Mouse (Mus musculus) neural tube, embryonic 12.5 days (tissue): Measurements from ENCODE around the gene Irgq. TPM values are rescaled to one million over a fixed set of nuclear protein-coding genes. Genes with fewer than 3 reads are reported as not detected.

Source experiments
- ATAC-seq: fragments of 200-750 bp; cut with Nextera tagmentation; 2 replicates; pipeline ENCODE4 v1.8.0; 2017; ENCODE audit warnings: low read depth, mild to moderate bottlenecking, moderate TSS enrichment, moderate library complexity; ENCODE audit not compliant: low FRiP score
- H3K27ac ChIP-seq: fragments of 300-500 bp; sonication (generic); 2 replicates; pipeline ENCODE4 v1.5.1; 2016
- H3K27me3 ChIP-seq: fragments of 300-500 bp; sonication (generic); replicated peaks from 2 replicates; pipeline ENCODE4 v1.6.1; 2016; ENCODE audit warnings: mild to moderate bottlenecking
- H3K36me3 ChIP-seq: fragments of 300-500 bp; sonication (generic); 2 replicates; pipeline ENCODE4 v1.6.1; 2016; ENCODE audit warnings: mild to moderate bottlenecking
- H3K4me1 ChIP-seq: fragments of 300-500 bp; sonication (generic); 2 replicates; pipeline ENCODE4 v1.6.1; 2016
- H3K4me2 ChIP-seq: fragments of 300-500 bp; sonication (generic); replicated peaks from 2 replicates; pipeline ENCODE4 v1.6.1; 2016; ENCODE audit warnings: mild to moderate bottlenecking
- H3K4me3 ChIP-seq: fragments of 300-500 bp; sonication (generic); 2 replicates; pipeline ENCODE4 v1.5.1; 2016
- H3K9ac ChIP-seq: fragments of 300-500 bp; sonication (generic); 2 replicates; pipeline ENCODE4 v1.6.1; 2016; ENCODE audit warnings: mild to moderate bottlenecking
- H3K9me3 ChIP-seq: fragments of 300-500 bp; sonication (generic); 2 replicates; pipeline ENCODE4 v1.6.1; 2016; ENCODE audit warnings: mild to moderate bottlenecking
- WGBS: fragments of 180-500 bp; shearing (Covaris S2); methylation state at CpG from one replicate; pipeline ENCODE4 v1.1.7; 2016; 5-methylcytosine and 5-hydroxymethylcytosine counted together
- polyA plus RNA-seq: library from polyadenylated mRNA; unstranded; fragments of >200 nt; fragmentation: Nextera tagmentation; extraction: Ambion mirVana; gene quantifications from 2 replicates; pipeline ENCODE4 v1.2.1, GENCODE M21; 2016

The Irgq gene
- polyA plus RNA-seq, 1 experiment from 2014 or later, result 30.7 TPM

GRCm38 (mm10) chr7:24561450-24561849 is 31.0 kb downstream of the Irgq start:
- ATAC-seq, result no peak
- no peak overlapping the region for H3K4me2 ChIP-seq
- H3K4me1 ChIP-seq, result no peaks in the 10 kb centered on the region
- peaks cover 59% of the 10 kb centered on the region for H3K36me3 ChIP-seq
- H3K9ac ChIP-seq, result no peak overlapping the region
- H3K4me3 ChIP-seq, result no peak overlapping the region
- no peak overlapping the region for H3K27ac ChIP-seq
- H3K27me3 ChIP-seq, result no peaks in the 10 kb centered on the region
- H3K9me3 ChIP-seq, result no peaks in the 10 kb centered on the region
- WGBS, result 89% methylated on average over 4 of the region's 4 CpGs

GRCm38 (mm10) chr7:24563191-24563836 is 32.8 kb downstream of the Irgq start:
- Histone ChIP-seq H3K4me3 (no peak overlapping the region), H3K27ac (no peak overlapping the region), H3K4me1 (no peaks in the 10 kb centered on the region), H3K9me3 (no peaks in the 10 kb centered on the region), H3K4me2 (no peak overlapping the region), H3K27me3 (no peaks in the 10 kb centered on the region), H3K36me3 (peaks cover 75% of the 10 kb centered on the region), H3K9ac (no peak overlapping the region)
- 94% methylated on average over 8 of the region's 8 CpGs for WGBS
- no peak for ATAC-seq

GRCm38 (mm10) chr7:24563837-24564206 is 33.3 kb downstream of the Irgq start:
- Histone ChIP-seq H3K4me2 (no peak overlapping the region), H3K9ac (no peak overlapping the region), H3K9me3 (no peaks in the 10 kb centered on the region), H3K4me3 (no peak overlapping the region), H3K4me1 (no peaks in the 10 kb centered on the region), H3K27ac (no peak overlapping the region), H3K27me3 (no peaks in the 10 kb centered on the region), H3K36me3 (peaks cover 76% of the 10 kb centered on the region)
- ATAC-seq, result no peak
- 93% methylated on average over 4 of the region's 4 CpGs for WGBS

- Histone ChIP-seq H3K27me3 (no peaks in the 10 kb centered on the region), H3K9me3 (no peaks in the 10 kb centered on the region), H3K36me3 (peaks cover 74% of the 10 kb centered on the region), H3K4me1 (no peaks in the 10 kb centered on the region), H3K27ac (no peak overlapping the region), H3K4me3 (no peak overlapping the region), H3K9ac (no peak overlapping the region), H3K4me2 (no peak overlapping the region)
- ATAC-seq, result no peak
- WGBS, result 64% methylated on average over 6 of the region's 6 CpGs
These were observed 34.2 kb downstream of the Irgq start for GRCm38 (mm10) chr7:24564607-24565265.

GRCm38 (mm10) chr7:24565627-24566026 is 35.1 kb downstream of the Irgq start:
- H3K4me1 ChIP-seq, result no peaks in the 10 kb centered on the region
- no peaks in the 10 kb centered on the region for H3K27me3 ChIP-seq
- no peak overlapping the region for H3K4me3 ChIP-seq
- peaks cover 72% of the 10 kb centered on the region for H3K36me3 ChIP-seq
- no peak overlapping the region for H3K4me2 ChIP-seq
- no peak for ATAC-seq
- H3K9me3 ChIP-seq, result no peaks in the 10 kb centered on the region
- no peak overlapping the region for H3K27ac ChIP-seq
- WGBS, result 96% methylated on average over 11 of the region's 11 CpGs
- H3K9ac ChIP-seq, result no peak overlapping the region

- Histone ChIP-seq H3K36me3 (peaks cover 72% of the 10 kb centered on the region), H3K27me3 (no peaks in the 10 kb centered on the region), H3K4me1 (no peaks in the 10 kb centered on the region), H3K4me2 (no peak overlapping the region), H3K4me3 (no peak overlapping the region), H3K9me3 (no peaks in the 10 kb centered on the region), H3K27ac (no peak overlapping the region), H3K9ac (0 out of 2 replicates have a peak overlapping the region, but pooled peaks have one; percentile 17)
- 94% methylated on average over 9 of the region's 9 CpGs for whole genome bisulfite sequencing
- ATAC-seq, result no peak
These were observed 35.7 kb downstream of the Irgq start for GRCm38 (mm10) chr7:24566206-24566605.

- Histone ChIP-seq H3K4me1 (no peaks in the 10 kb centered on the region), H3K27me3 (no peaks in the 10 kb centered on the region), H3K9ac (no peak overlapping the region), H3K4me3 (no peak overlapping the region), H3K9me3 (no peaks in the 10 kb centered on the region), H3K27ac (no peak overlapping the region), H3K4me2 (no peak overlapping the region), H3K36me3 (peaks cover 79% of the 10 kb centered on the region)
- 92% methylated on average over 4 of the region's 4 CpGs for WGBS
- no peak for ATAC-seq
These were observed 38.0 kb downstream of the Irgq start for GRCm38 (mm10) chr7:24568512-24568911.

- H3K9me3 ChIP-seq, result no peaks in the 10 kb centered on the region
- no peaks in the 10 kb centered on the region for H3K27me3 ChIP-seq
- H3K27ac ChIP-seq, result no peak overlapping the region
- no peak overlapping the region for H3K4me2 ChIP-seq
- H3K4me3 ChIP-seq, result no peak overlapping the region
- peaks cover 68% of the 10 kb centered on the region for H3K36me3 ChIP-seq
- 85% methylated on average over 4 of the region's 4 CpGs for WGBS
- no peak overlapping the region for H3K9ac ChIP-seq
- ATAC-seq, result no peak
- no peaks in the 10 kb centered on the region for H3K4me1 ChIP-seq
These were observed 40.6 kb downstream of the Irgq start for GRCm38 (mm10) chr7:24571071-24571470.

GRCm38 (mm10) chr7:24572455-24572854 is 42.0 kb downstream of the Irgq start:
- no peaks in the 10 kb centered on the region for H3K4me1 ChIP-seq
- no peaks in the 10 kb centered on the region for H3K9me3 ChIP-seq
- no peak overlapping the region for H3K4me3 ChIP-seq
- 0 out of 2 replicates have a peak, but pooled peaks have one; percentile 6 for ATAC-seq
- no peak overlapping the region for H3K9ac ChIP-seq
- WGBS, result 61% methylated on average over 5 of the region's 5 CpGs
- no peaks in the 10 kb centered on the region for H3K27me3 ChIP-seq
- H3K4me2 ChIP-seq, result no peak overlapping the region
- no peak overlapping the region for H3K27ac ChIP-seq
- peaks cover 54% of the 10 kb centered on the region for H3K36me3 ChIP-seq

GRCm38 (mm10) chr7:24574224-24574796 is 43.8 kb downstream of the Irgq start:
- H3K27ac ChIP-seq, result no peak overlapping the region
- WGBS, result 64% methylated on average over 12 of the region's 12 CpGs
- H3K36me3 ChIP-seq, result peaks cover 36% of the 10 kb centered on the region
- H3K4me1 ChIP-seq, result no peaks in the 10 kb centered on the region
- no peak overlapping the region for H3K4me3 ChIP-seq
- H3K4me2 ChIP-seq, result no peak overlapping the region
- no peak for ATAC-seq
- no peak overlapping the region for H3K9ac ChIP-seq
- H3K27me3 ChIP-seq, result no peaks in the 10 kb centered on the region
- H3K9me3 ChIP-seq, result no peaks in the 10 kb centered on the region

GRCm38 (mm10) chr7:24577811-24578210 is 47.3 kb downstream of the Irgq start:
- Histone ChIP-seq H3K27me3 (no peaks in the 10 kb centered on the region), H3K36me3 (peaks cover 5% of the 10 kb centered on the region), H3K4me1 (no peaks in the 10 kb centered on the region), H3K27ac (no peak overlapping the region), H3K9ac (no peak overlapping the region), H3K9me3 (no peaks in the 10 kb centered on the region), H3K4me2 (no peak overlapping the region), H3K4me3 (no peak overlapping the region)
- ATAC-seq, result no peak
- WGBS, result 95% methylated on average over 10 of the region's 10 CpGs

- ATAC-seq, result no peak
- no peaks in the 10 kb centered on the region for H3K36me3 ChIP-seq
- H3K4me3 ChIP-seq, result no peak overlapping the region
- no peak overlapping the region for H3K9ac ChIP-seq
- WGBS, result 86% methylated on average over 6 of the region's 6 CpGs
- no peak overlapping the region for H3K4me2 ChIP-seq
- H3K27ac ChIP-seq, result no peak overlapping the region
- H3K9me3 ChIP-seq, result no peaks in the 10 kb centered on the region
- 0 out of 2 replicates have a peak, but pooled peaks cover 10% of the 10 kb centered on the region for H3K4me1 ChIP-seq
- peaks cover 29% of the 10 kb centered on the region for H3K27me3 ChIP-seq
These were observed 54.4 kb downstream of the Irgq start for GRCm38 (mm10) chr7:24584876-24585275.
